Mouse (Mus musculus): ENCODE measurements around the gene Ap2a2. TPM values are rescaled to one million over a fixed set of nuclear protein-coding genes. Genes with fewer than 3 reads are reported as not detected.
"Not testable (repeated sequence)": the region's sequence is repeated elsewhere in the genome, so short reads cannot be mapped to it uniquely, and the experiment has no call there.

Ap2a2 gene
- polyA plus RNA-seq, 1 experiment from 2014 or later = 39.4 TPM

DNA sequence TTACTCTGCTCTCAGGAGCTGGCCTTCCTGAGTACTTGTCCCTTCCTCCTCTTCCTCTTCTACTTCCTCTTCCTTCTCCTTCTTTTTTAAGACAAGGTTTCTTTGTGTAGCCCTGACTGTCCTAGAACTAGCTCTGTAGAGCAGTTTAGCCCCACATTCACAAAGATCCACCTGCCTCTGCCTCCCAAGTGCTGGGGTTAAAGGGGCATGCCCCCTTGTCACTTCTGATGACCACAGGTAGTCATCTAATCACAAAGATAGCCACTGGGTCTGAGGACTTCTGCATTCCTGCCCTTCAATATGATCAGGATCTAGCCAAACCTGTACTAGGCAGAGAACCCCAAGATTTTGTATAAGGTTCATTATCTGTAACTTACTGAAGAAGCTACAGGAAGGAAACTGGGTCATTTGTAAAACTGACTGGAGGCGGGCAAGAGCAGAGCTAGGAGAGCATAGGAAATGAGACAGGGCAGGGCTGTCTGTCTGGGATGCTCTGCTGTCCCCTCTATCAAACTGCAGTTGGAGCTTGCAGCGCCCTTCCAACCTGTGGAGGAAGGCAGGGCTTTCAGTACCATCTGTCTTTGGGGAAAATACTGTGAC is 2.1 kb upstream of the Ap2a2 start:
- no peak for DNase-seq (ENCODE audit: low spot score)

DNA sequence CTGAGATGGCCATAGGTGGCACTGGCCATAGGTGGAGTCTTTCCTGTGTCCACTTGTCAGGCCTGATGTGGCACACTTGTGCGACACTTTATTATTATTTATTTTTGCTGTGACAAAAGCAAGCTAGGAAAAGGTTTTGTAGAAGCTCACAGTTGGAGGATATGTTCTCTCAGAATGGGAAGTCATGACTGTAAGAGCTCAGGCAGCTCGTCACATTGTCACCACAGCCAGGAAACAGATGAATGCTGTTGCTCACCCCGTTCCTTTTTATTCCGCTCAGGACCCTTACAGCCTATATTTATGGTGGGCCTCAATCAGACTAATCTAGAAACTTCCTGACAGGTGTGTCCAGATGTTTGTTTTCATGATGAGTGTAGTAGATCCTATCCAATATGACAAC is 1.5 kb upstream of the Ap2a2 start:
- DNase-seq (ENCODE audit: low spot score) = no peak

DNA sequence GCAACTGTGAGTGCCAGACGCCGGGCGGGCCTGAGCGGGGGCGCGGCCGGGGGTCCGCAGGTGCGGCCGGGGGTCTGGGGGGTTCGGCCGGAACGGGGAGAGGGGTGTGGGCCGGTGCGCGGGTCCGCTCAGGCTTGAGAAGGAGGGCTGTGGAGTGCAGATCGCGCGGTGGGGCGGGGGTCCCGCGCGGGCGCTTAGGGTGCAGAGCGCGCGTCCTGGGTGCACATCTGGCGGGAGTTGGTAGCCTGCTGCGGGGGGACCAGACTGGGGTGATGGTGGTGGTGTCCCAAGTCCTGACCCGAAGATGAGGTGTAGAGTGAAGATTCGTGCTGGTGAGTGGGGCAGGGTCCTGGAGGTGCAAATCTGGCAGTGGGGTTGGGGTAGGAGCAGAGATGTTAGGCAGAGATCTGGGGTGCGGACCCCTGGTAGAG is 463 bp downstream of the Ap2a2 start:
- DNase-seq (ENCODE audit: low spot score) = no peak

DNA sequence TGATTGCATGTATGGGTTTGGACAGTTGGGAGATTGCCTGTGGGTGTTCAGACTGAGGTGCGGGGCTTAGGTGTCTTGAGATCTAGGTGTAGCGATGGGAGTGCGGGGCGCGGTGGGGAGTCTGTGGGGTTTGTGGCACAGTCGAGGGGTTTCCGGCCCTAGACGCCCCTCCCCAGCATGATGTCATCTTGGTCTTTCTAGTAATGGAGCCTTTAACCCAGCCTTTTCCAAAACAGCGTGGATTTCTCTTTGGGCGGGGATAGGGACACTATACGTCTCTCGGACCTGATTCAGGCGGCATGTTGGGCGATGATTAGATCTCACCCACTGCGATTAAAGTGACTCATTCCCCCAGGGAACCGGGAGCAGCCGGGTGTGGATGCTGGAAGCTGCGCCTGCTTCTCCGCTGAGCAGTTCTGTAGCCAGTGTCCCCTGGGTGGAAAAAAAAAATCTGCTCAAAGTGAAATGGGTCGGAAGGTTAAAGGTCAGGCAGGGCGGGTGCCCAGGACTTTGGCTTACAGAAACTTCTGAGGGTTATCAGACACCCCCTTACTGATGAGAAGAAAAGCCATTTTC is 967 bp downstream of the Ap2a2 start:
- DNase-seq (ENCODE audit: low spot score) = peak; percentile 51

DNA sequence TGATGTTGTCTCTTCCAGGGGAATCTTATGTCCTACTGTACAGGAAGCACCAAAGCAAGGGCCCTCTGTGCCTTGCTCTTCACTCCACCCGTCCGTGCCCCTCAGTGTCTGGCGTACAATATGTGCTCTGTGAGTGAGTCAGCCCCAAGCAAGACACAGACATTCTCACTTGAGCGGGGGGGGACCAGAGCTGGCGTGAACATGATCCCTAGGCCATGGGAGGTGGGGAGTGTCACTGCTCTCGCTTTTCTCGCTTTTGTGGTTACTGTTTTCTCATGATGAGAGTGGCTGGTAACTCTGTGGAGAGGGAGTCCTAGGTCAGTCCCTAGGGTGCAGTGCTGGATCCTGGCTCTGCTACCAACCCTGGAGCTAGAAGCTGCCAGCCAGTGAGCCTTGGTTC is 2.6 kb downstream of the Ap2a2 start:
- no peak for DNase-seq (ENCODE audit: low spot score)

DNA sequence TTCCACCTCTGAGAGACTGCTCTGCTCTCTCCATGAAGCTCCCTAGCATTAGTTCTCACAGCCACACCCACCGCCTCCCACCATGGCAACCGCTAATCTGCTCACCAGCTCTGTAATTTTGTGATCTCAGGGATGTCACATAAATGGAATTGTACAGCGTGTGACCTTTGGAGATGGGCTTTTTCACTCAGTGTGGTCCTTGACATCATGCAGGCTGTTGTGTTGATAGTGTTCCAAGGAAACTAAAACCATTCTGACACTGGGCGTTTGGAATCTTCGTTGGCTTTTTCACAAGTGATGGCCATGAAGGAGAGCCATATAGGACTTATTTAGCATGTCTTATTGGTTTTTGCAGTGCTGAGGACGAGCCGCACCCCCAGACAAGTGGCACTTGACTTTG is 4.6 kb downstream of the Ap2a2 start:
- DNase-seq (ENCODE audit: low spot score) = no peak

DNA sequence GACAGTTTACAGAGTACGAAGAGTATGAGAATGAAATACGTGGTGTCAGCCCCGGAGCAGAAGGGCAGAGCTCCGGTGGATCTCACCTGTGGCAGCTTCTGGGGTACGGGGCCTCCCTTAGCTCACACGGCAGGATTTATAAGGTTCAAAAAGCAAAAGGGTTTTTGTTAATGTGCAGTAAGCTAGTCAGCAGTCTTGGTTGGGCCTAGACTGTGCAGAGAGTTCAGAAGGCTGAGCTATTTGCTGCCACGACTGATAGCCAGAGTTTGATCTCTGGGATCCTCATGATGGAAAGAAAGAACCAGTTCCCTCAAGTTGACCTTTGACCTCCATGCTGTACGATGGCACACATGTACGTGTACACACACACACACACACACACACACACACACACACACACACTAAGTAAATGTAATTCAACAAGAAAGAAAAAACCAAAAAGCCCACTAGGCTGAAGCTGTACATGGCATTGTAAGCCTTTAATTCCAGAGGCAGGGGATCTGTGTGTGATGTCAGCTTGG is 7.4 kb downstream of the Ap2a2 start:
- no peak for DNase-seq (ENCODE audit: low spot score)

DNA sequence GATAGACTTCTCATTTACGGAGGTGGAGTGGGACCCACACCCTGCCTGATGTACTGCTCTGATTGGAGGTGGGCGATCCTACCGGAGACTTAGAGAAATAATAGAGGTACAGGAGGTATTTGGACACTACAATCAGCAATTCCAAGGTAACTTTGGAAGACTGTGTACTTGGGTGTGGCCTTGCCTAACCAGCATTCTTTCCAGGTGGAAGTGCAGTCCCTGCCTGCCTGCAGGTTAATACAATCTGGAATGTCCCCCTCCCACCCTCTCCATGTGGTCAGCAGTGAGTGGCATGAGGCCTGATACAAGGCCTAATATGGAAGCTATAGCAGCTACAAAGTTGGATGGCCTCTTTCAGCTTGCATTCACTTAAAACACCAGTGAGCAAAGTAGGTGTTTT is 7.9 kb downstream of the Ap2a2 start:
- no peak for DNase-seq (ENCODE audit: low spot score)

DNA sequence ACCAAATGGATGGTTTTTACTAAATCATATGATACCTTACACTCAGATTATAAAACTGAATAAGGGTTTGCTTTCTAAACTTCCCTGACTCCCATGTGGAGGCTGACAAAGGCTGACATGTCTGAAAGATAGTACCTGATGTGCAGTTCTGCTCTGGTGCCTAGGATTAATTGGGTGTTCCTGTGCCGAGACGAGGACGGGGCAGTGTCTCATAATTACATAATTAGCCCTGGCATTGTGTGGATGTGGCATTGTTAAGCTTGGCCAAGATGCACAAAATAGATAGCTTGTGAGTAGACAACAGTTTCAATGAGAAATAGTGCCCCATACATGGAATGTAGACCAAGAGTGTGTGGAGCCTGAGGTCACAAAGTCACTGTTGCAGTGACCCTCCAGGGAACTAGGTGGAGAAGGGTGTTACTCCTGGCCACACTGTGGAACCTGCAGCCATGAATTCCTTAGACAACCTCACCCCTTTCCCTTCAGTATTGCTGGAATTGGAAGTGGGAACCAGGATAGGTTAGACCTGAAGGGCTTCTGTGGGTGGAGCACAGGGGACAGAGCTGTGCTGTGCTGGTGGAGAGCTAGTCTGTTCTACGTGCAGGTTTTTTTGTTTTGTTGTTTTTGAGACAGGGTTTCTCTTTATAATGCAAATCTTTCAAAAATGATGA is 8.8 kb downstream of the Ap2a2 start:
- no peak for DNase-seq (ENCODE audit: low spot score)

DNA sequence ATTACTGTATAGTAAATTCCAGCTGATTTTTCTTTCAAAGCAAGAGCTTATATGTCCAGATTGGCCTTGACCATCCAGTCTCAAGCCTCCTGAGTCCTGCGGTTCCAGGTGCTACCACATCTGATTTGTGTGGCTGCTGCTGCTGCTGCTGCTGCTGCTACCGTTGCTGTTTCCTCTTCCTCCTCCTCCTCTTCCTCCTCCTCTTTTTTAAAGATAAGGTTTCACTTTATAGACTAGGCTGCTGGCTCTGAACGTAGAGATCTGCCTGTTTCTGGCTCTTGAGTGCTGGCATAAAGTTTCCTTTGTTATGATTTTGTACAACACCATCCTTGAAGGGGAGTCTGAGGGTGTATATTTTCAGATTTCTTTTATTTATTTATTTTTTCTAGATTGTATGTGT is 12.1 kb downstream of the Ap2a2 start:
- peak; percentile 13 for DNase-seq (ENCODE audit: low spot score)

DNA sequence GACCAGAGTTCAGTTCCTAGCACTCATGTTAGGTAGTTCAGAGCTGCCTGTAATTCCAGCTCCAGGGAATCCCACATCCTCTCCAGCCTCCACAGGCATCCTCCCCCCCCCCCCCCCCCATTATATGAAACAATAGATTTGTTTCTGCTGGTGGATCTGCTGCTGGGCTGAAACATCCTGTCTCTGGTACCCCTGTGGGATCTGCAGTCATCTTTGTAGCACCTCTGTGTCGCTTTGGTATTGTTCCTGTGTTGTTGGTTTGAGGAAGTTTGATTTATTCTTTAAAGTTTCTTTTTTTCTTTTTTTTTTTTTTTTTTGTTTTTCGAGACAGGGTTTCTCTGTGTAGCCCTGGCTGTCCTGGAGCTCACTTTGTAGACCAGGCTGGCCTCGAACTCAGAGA is 13.5 kb downstream of the Ap2a2 start:
- no peak for DNase-seq (ENCODE audit: low spot score)

DNA sequence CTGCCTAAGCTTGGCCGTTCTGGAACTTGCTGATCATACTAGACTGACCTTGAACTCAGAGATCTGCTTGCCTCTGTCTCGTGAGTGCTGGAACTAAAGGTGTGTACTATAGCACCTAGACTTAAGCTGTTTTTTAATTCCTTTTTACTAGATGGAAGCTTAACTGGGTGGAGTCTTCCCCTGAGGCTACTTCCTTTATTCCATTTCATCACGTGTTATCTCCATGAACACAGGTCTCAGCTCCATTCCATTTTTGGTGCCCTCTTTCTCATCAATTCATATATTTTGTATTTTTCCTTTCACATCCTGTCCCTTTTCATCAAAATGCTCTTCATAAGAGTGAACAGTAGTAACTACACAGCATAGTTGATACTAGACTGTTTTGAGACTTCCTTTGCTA is 15.8 kb downstream of the Ap2a2 start:
- no peak for DNase-seq (ENCODE audit: low spot score)

DNA sequence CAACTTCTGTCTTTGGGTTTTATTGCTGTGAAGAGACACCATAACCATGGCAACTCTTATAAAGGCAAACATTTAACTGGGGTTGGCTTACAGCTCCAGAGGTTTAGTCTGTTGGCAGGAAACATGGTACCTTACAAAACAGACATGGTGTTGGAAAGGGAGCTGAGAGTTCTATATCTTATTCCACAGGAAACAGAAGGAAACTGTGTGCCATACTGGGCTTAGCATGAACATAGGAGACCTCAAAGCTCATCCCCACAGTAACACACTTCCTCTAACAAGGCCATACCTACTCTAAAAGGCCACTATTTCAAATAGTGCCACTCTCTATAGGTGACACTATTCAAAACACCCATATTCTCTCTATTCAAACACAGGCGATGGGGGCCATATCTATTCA is 16.5 kb downstream of the Ap2a2 start:
- DNase-seq (ENCODE audit: low spot score) = no peak

DNA sequence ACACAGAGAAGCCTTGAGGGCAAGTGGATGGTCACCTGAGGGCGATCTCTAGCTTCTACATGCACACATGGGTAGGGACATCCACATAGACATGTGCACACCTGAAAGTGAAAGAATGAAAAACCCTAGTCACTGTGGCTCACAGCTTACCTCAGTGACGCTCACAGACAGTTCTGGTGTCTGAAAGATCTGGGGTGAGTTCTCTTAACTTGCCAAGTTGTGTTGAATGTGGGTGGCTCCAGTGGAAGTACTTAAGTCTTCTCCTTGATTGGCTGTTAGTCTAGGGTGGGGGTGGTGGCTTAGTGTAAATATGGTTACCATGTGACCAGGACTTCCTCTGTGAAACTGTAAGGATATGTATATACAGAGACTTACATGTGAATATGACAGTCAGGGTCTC is 17.0 kb downstream of the Ap2a2 start:
- peak; percentile 58 for DNase-seq (ENCODE audit: low spot score)

DNA sequence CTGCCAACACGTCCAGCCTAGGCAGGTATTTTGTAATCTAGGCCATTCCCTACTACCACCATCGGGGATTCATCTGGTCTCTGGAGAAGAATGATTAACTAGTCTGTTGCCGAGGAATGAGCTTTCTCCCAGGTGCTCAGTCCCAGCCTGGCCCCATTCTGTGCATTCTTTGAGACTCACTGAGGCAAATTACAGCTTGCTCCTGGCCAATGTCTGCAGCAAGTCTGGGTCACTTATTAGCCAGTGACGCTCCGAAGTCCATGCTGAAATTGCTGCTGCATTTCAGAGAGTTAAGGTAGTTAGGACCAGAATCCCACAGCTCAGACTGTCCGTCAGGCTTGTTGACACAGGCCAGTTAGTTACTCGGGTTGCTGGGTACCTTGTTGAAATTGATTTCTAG is 19.4 kb downstream of the Ap2a2 start:
- DNase-seq (ENCODE audit: low spot score) = no peak

DNA sequence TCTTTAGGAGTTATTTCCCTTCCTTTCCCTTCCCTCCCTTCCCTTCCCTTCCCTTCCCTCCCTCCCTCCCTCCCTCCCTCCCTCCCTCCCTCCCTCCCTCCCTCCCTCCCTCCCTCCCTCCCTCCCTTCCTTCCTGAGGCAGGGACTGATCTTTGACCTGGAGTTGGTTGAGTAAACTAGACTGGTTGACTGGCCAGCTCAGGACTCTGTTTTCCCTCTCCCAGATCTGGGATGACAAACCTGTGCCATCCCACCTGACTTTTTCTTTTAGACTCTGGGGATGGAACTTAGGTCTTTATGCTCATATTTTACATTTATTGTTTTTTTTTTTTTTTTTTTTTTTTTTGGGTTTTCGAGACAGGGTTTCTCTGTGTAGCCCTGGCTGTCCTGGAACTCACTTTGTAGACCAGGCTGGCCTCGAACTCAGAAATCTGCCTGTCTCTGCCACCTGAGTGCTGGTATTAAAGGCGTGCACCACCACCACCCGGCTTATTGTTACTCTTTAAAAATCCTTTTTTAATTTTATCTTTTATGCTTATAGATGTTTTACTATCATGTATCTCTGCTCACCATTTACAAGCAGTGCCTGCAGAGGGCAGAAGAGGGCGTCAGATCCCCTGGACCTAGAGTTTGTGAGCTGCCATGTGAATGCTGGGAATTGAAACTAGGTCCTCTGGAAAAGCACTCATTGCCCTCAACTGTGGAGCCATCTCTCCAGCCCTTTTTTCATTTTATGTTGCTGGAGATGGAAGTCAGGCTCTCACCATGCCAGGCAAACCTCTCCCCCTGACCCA is 22.3 kb downstream of the Ap2a2 start:
- DNase-seq (ENCODE audit: low spot score) = no peak

DNA sequence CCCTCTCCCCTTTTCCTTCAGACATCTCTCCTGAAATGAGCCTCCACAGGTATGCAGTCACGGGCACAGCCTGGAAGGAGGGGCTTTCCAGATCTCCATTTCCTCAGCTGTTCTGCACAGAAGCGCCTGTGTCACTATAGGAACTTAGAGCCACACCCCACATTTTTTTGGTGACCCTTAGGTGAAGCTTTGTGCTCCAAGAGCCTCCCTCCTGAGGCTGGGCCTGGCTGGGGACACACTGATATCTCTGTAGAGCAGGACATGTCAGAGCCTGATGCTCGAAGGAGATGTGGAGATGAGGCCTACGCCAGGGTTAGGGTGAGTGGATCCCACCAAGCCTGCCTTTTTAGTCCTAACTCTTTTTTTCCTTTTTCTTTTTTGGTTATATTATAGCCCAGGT is 23.3 kb downstream of the Ap2a2 start:
- DNase-seq (ENCODE audit: low spot score) = no peak

DNA sequence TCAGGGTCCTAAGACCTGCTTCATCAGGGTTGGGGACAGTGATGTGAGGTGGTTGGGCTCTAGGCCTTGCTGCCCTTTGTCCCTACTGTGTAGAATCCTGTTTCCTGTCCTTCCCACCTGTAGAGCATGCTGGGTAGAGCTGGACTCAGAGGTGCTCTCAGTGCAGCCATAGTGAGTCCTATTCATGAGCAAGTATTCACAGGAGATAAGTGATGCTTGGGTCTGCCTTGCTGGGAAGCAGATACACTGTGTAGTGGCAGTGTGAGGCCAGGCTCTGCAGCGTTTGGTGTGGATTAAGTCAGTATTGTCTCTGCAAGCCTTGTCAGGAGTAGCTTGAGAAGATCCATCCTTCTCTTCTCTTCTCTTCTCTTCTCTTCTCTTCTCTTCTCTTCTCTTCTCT is 23.9 kb downstream of the Ap2a2 start:
- DNase-seq (ENCODE audit: low spot score) = no peak

DNA sequence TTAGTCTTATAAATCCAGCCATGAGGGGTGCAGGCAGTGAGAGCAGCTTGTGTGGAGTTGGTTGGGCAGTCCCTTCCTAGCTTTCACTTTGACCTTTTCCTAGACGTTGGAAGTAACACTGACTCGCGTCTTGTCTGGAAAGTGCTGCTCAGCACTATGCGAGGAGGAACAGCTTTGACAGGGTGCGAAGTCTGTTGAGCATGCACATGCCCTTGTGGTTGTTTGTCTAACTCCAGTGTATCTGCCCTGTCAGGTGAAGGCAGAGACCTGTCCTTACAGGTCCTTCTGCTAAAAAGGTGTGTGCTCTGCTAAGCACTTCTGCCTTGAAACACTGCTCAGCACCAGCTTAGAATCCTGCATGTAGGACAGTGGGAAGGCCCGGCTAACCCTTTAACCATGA is 26.9 kb downstream of the Ap2a2 start:
- DNase-seq (ENCODE audit: low spot score) = no peak

DNA sequence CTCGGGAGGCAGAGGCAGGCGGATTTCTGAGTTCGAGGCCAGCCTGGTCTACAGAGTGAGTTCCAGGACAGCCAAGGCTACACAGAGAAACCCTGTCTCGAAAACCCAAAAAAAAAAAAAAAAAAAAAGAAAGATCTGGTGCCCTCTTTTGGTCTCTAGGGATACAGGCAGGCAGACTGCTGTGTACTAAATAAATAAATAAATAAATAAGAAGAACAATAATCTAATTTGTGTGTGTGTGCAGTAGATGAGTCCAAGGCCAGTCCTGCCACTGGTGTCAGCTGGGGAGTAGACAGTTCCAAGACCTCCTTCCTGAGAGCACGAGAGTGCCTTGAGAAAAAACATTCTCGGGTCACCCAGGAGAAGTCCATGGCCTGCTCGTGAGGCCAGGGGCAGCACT is 28.3 kb downstream of the Ap2a2 start:
- DNase-seq (ENCODE audit: low spot score) = not testable (repeated sequence)

DNA sequence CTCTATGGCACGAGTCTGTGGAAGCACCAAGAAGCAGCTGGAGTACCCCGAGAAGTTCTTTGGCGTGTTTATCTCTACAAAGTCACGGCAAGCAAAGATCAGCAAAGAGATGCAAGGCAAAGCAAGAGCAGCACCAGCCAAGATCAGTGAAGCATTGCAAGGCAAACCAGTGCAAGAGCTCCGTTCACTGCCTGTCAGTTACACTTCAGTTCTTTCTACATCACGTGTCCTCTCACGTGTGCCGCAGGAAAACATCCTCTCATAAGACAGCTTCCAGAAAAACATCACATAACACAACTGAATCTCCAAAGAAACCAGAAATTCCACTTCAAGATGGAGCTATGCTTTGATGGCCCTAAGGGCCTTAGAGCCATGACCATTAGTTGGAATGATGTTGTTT is 29.0 kb downstream of the Ap2a2 start:
- no peak for DNase-seq (ENCODE audit: low spot score)

DNA sequence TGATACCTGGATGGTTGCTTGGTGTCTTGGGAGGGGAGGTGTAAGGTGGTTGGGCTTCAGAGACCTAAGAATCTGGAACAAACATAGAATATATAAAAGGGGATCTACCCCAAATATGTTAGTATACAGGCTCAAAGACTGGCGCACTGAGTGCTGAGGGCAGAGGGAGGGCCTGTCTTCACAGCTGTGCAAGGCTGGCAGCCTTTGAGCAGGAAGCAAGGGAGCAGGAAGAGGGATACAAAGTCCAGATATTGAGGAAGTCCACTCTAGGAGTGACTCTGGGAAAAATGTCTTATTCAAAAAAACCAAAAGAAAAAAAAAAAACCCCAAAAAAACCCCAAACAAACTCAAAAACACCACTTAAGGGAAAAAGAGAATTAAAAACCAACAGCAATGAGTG is 30.1 kb downstream of the Ap2a2 start:
- DNase-seq (ENCODE audit: low spot score) = no peak
